Mouse (Mus musculus) frontal cortex, postnatal 10 days (tissue): ENCODE results near the gene Spata16.
A peak's percentile ranks its signal among the peaks of the same experiment; 100 is the strongest.

Experiments
- DNase-seq, 2 experiments: peaks; one replicate each; pipeline ENCODE4 v3.0.0; 2022; ENCODE audit warnings: low spot score in 2 of 2, mixed read lengths in 1 of 2

Gene Spata16

GRCm38 (mm10) chr3:26826958-26827839, 189.8 kb downstream of the Spata16 start:
- peak in 1 of 2 experiments; percentile 27 for DNase-seq

GRCm38 (mm10) chr3:26832954-26833353, 195.5 kb downstream of the Spata16 start:
- no peak for DNase-seq

GRCm38 (mm10) chr3:26834178-26835050, 197.0 kb downstream of the Spata16 start:
- peak; percentile 28 to 48 for DNase-seq

- no peak for DNase-seq
These were observed 197.8 kb downstream of the Spata16 start for GRCm38 (mm10) chr3:26835051-26835755.

GRCm38 (mm10) chr3:26845041-26845440, 207.6 kb downstream of the Spata16 start:
- peak in 1 of 2 experiments; percentile 29 for DNase-seq

- no peak for DNase-seq
These were observed 210.5 kb downstream of the Spata16 start for GRCm38 (mm10) chr3:26847935-26848334.

GRCm38 (mm10) chr3:26850207-26850606, 212.8 kb downstream of the Spata16 start:
- DNase-seq = no peak

GRCm38 (mm10) chr3:26850691-26851563, 213.5 kb downstream of the Spata16 start:
- no peak for DNase-seq

- no peak for DNase-seq
These were observed 216.1 kb downstream of the Spata16 start for GRCm38 (mm10) chr3:26853557-26853956.

- peak; percentile 17 to 20 for DNase-seq
These were observed 237.3 kb downstream of the Spata16 start for GRCm38 (mm10) chr3:26874706-26875105.

- DNase-seq = no peak
These were observed 239.9 kb downstream of the Spata16 start for GRCm38 (mm10) chr3:26877291-26877690.

GRCm38 (mm10) chr3:26916607-26917006, 279.2 kb downstream of the Spata16 start:
- no peak for DNase-seq

GRCm38 (mm10) chr3:26920986-26921385, 283.6 kb downstream of the Spata16 start:
- no peak for DNase-seq

GRCm38 (mm10) chr3:26921576-26921975, 284.2 kb downstream of the Spata16 start:
- no peak for DNase-seq

GRCm38 (mm10) chr3:26923391-26923790, 286.0 kb downstream of the Spata16 start:
- DNase-seq = no peak

- DNase-seq = no peak
These were observed 286.8 kb downstream of the Spata16 start for GRCm38 (mm10) chr3:26924212-26924611.

- no peak for DNase-seq
These were observed 295.7 kb downstream of the Spata16 start for GRCm38 (mm10) chr3:26933079-26933478.

GRCm38 (mm10) chr3:26936897-26937590, 299.6 kb downstream of the Spata16 start:
- DNase-seq = no peak

GRCm38 (mm10) chr3:26966776-26967175, 329.4 kb downstream of the Spata16 start:
- no peak for DNase-seq

- no peak for DNase-seq
These were observed 331.6 kb downstream of the Spata16 start for GRCm38 (mm10) chr3:26968852-26969513.
